Mouse (Mus musculus) testis, adult 2 months (tissue): ENCODE measurements around the gene Ngfr.

Experiments used
- CTCF ChIP-seq: fragments of 200-500 bp; IDR thresholded peaks from 2 replicates; pipeline ENCODE4 v1.5.1; 2012; ENCODE audit warnings: low read depth, mild to moderate bottlenecking, inconsistent platforms, low read length, moderate library complexity; ENCODE audit not compliant: control insufficient read depth, insufficient read depth, insufficient replicate concordance
- POLR2A ChIP-seq: fragments of 200-500 bp; IDR thresholded peaks from 2 replicates; pipeline ENCODE4 v1.6.1; 2012; ENCODE audit warnings: low read depth, mild to moderate bottlenecking, inconsistent platforms, low read length, moderate library complexity; ENCODE audit not compliant: control insufficient read depth

DNA sequence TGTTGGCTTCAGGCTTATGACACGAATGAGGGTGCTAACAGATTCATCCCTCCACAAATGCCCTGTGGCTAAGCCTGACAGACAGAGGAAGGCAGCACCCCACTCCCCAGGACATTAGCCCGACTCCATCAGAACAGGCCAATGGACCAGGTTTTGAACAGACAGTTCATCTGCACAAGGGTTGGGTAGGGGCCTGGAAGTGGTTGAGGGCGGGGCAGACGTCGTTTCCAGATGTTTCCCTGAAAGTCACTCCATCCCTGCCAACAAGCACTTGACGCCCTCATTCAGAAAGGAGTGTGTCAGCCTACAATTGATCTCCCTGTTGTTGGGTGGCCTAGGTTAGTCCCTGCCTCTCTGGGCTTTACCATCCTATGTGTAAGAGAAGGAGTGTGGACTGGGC is 17.6 kb downstream of the Ngfr start:
- TF ChIP-seq CTCF = no peak
- TF ChIP-seq POLR2A = no peak
